Mouse (Mus musculus) Patski (cell line): ENCODE data around the gene Fetub. TPM values are rescaled to one million over a fixed set of nuclear protein-coding genes. Genes with fewer than 3 reads are reported as not detected.
A peak's percentile ranks its signal among the peaks of the same experiment; 100 is the strongest.

ENCODE experiments used
- ATAC-seq: fragments of 100-300 bp; one replicate; pipeline ENCODE4 v1.8.0; 2021
- CTCF ChIA-PET: fragments of 350-600 bp; sonication (Branson Sonifier 250); formaldehyde crosslinking; loops from one replicate; lab custom pipeline; 2022; ENCODE audit warnings: inconsistent platforms; lab: Charles Lee
- POLR2A ChIA-PET: fragments of 350-600 bp; sonication (Branson Sonifier 250); formaldehyde crosslinking; loops from one replicate; lab custom pipeline; 2022; ENCODE audit warnings: antibody characterized with exemption, inconsistent platforms; lab: Charles Lee
- DNase-seq: peaks from one replicate; pipeline ENCODE4 v3.0.0-alpha.2; 2011; ENCODE audit warnings: low read depth, low spot score
- H3K27me3 ChIP-seq: fragments of 371-371 bp; one replicate; pipeline ENCODE4 v1.5.1; 2021
- CTCF ChIP-seq: fragments of 100-300 bp; IDR thresholded peaks from one replicate; pipeline ENCODE4 v1.5.1; 2021
- in situ Hi-C: fragments of 300-500 bp; cut with MboI; formaldehyde crosslinking; loops from 3 replicates; pipeline ENCODE4 v1.11.1; 2018; ENCODE audit warnings: low pct_unique_long_range_greater_than_20kb, mixed read lengths
- polyA plus RNA-seq: library from polyadenylated mRNA; unstranded; gene quantifications from one replicate; pipeline ENCODE4 v1.2.3, GENCODE M21; 2021

The Fetub gene
- polyA plus RNA-seq, 1 experiment from 2014 or later, result 0.21 TPM

DNA sequence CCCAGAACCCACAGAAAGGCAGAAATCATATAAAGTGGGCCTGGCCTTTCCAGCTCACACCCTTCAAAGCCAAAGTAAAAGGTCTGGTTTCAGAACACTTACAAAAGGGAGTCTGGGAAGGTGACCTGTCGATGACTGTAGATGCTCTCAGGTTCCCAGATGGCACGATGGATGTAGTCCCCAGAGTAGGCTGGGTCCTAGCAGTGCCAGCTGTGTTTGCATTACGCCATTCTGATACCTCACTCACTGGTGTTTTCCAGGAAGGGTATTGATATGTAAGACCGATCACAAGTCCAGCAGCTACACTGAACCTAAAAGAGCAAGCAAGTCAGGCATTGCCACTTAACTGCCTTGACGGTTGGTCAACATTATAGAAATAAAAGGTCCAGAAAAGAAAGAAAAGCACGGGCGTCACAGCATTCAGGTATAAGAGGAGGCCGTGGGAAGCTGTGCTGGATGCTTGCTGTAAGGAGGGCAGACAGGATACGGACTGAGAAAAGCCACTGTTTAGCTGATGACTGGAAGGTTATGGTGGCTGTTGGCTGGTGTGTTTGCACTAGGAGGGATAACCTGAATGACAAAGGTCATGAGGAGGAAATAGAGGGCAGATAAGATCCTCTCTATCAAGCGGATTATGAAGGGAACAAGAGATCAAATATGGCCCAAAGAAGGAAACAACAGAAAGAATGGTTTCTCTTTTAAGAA is 18.1 kb upstream of the Fetub start:
- CTCF ChIA-PET, result interaction anchor here (0.8 to 1.1 kb wide), 2 partner anchors 22 to 92 kb away, joined by 3 read pairs; no protein-coding TSS in a partner anchor
- POLR2A ChIA-PET, result interaction anchor here (1.4 kb wide), 1 partner anchor 16 kb away, joined by 3 read pairs; no protein-coding TSS in a partner anchor
- H3K27me3 ChIP-seq, result peaks cover 19% of the 10 kb centered on the region
- ATAC-seq (no peak), DNase-seq (no peak)
- in situ Hi-C loops, result no loop called here
- no peak for TF ChIP-seq CTCF

DNA sequence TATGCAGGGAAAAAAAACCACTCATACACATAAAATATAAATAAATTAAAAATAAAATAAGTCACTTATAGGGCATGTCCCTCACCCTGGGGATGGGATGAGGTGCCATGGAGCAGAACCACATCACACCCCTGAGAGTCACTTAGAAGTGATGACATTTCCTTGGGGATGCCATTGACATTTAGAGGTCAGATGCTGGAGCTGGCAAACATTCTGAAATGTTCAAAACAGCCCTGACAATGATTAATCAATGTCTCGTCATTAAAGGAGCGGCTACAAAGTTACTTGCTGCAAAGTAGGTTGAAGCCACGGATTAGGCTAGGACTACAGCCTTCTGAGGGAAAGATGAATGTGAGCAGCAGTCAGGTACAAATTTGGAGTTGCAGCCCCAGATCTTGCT is 16.8 kb upstream of the Fetub start:
- no peak for ATAC-seq
- CTCF ChIA-PET, result interaction anchor here (1.1 kb wide), 1 partner anchor 17 kb away, joined by 3 read pairs; the partner anchor contains the start of gene Fetub
- TF ChIP-seq CTCF, result no peak
- in situ Hi-C loops, result no loop called here
- POLR2A ChIA-PET, result no interaction called here
- DNase-seq, result no peak
- peaks cover 13% of the 10 kb centered on the region for H3K27me3 ChIP-seq

- ChIA-PET POLR2A (no interaction called here), CTCF (no interaction called here)
- no peak for TF ChIP-seq CTCF
- H3K27me3 ChIP-seq, result peaks cover under 1% of the 10 kb centered on the region
- ATAC-seq, result no peak
- no peak for DNase-seq
- in situ Hi-C loops, result no loop called here
These were observed 8.8 kb upstream of the Fetub start for GRCm38 (mm10) chr16:22909290-22909689.

GRCm38 (mm10) chr16:22911986-22912385 is 6.1 kb upstream of the Fetub start:
- ChIA-PET CTCF (no interaction called here), POLR2A (no interaction called here)
- H3K27me3 ChIP-seq, result no peaks in the 10 kb centered on the region
- ATAC-seq (no peak), DNase-seq (no peak)
- no peak for TF ChIP-seq CTCF
- in situ Hi-C loops, result no loop called here

GRCm38 (mm10) chr16:22912886-22913285 is 5.2 kb upstream of the Fetub start:
- no peaks in the 10 kb centered on the region for H3K27me3 ChIP-seq
- ATAC-seq, result no peak
- ChIA-PET POLR2A (no interaction called here), CTCF (no interaction called here)
- in situ Hi-C loops, result no loop called here
- TF ChIP-seq CTCF, result peak; percentile 16
- no peak for DNase-seq

GRCm38 (mm10) chr16:22914276-22914675 is 3.9 kb upstream of the Fetub start:
- DNase-seq (no peak), ATAC-seq (no peak)
- ChIA-PET POLR2A (no interaction called here), CTCF (no interaction called here)
- no peaks in the 10 kb centered on the region for H3K27me3 ChIP-seq
- in situ Hi-C loops, result no loop called here
- no peak for TF ChIP-seq CTCF

DNA sequence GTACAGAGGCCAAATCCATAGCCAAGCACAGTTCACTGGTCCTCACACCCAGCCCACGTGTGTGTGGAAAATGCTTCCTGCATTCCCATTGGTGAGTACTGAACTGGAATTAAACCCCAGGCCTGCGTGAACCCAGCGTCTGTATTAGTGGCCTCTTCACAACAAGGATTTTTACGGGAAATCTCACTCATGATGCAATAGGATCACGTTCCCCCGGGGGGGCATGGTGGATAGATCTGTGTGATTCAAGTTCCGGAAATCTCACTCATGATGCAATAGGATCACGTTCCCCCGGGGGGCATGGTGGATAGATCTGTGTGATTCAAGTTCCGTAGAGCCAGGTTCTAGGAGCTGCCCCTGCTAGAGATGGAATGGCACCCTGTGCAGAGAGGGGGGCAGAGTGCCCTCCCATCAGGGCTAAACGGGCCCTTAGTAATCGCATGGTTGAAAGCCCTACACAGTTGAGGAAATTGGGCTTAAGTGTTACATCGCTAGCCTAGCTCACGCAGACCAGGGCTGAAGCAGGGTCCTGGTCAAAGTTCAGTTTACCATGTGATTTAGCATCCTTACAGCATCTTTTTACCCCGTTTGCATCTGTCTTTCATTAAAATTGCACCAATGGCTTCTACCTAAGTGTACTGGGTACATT is 654 bp downstream of the Fetub start:
- ChIA-PET CTCF (interaction anchor here (1.3 to 1.6 kb wide), 2 partner anchors 15 to 18 kb away, joined by 3 read pairs; no protein-coding TSS in a partner anchor), POLR2A (no interaction called here)
- ATAC-seq (no peak), DNase-seq (no peak)
- TF ChIP-seq CTCF, result no peak
- H3K27me3 ChIP-seq, result no peaks in the 10 kb centered on the region
- in situ Hi-C loops, result no loop called here

DNA sequence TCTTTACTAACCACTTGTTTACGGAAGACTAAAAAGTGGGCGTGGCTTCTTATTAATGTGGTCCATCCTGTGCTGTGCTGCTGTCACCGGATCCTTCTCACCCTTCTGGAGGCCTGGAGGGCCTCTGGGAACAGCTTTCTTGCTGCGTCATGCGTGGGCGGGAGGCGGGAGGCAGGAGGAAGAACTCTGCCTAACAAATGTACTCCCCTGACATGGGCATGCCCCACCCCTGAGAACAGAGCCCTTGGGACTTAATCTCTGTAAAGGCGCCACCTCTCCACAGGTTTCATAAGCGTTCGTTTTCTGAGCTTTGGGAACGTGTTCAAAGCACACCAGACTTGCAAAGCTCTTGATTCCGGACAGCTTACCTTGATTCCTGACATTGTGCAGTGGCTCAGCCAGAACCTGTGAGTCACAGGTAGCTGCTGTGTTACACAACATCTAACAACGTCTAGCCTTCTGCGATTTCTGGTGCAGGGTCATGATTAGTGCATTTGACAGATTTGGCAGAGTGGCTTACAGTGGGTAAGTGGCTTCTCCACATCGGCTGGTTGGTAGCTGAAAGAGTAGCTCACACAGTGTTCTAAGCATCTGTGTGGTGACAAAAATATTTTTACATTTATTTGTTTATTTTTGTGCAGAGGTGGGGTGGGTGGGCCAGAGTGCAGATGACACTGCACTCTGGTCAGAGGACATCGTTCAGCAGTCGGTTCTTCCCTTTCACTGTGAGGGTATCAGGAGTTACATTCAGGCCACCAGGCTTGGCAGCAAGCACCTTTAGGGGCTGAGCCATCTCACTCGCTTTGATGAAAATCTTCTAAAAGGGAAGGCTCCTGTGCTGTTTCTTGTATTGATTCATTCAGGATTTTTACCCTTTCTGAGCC is 2.1 kb downstream of the Fetub start:
- POLR2A ChIA-PET, result no interaction called here
- no peaks in the 10 kb centered on the region for H3K27me3 ChIP-seq
- CTCF ChIA-PET, result interaction anchor here (1.3 to 1.4 kb wide), 2 partner anchors 10 to 42 kb away, joined by 3 to 4 read pairs; no protein-coding TSS in a partner anchor
- in situ Hi-C loops, result no loop called here
- no peak for DNase-seq
- TF ChIP-seq CTCF, result no peak
- ATAC-seq, result no peak

- TF ChIP-seq CTCF, result no peak
- in situ Hi-C loops, result no loop called here
- ChIA-PET POLR2A (no interaction called here), CTCF (interaction anchor here (1.1 to 1.3 kb wide), 4 partner anchors 9 to 21 kb away, joined by 3 to 5 read pairs (median 3); no protein-coding TSS in a partner anchor)
- DNase-seq, result no peak
- ATAC-seq, result no peak
- no peaks in the 10 kb centered on the region for H3K27me3 ChIP-seq
These were observed 3.6 kb downstream of the Fetub start for GRCm38 (mm10) chr16:22921761-22922160.

GRCm38 (mm10) chr16:22922433-22922832 is 4.3 kb downstream of the Fetub start:
- ChIA-PET CTCF (interaction anchor here (1.1 to 1.2 kb wide), 2 partner anchors 9 to 22 kb away, joined by 3 to 5 read pairs; no protein-coding TSS in a partner anchor), POLR2A (no interaction called here)
- H3K27me3 ChIP-seq, result no peaks in the 10 kb centered on the region
- TF ChIP-seq CTCF, result no peak
- DNase-seq (no peak), ATAC-seq (no peak)
- in situ Hi-C loops, result no loop called here
